35 mouse cellular contexts compared by ENCODE assay signal in genomic region chr5:38902889-38903288, GRCm38 (mm10). TPM values are rescaled to one million over a fixed set of nuclear protein-coding genes. Genes with fewer than 3 reads are reported as not detected.
A peak's percentile ranks its signal among the peaks of the same experiment; 100 is the strongest.
DNase-seq lines count a peak whose midpoint lies in the region; TF ChIP-seq lines count a peak whose summit lies in the region.
"Had no signal": no experiment of that assay in that cellular context is flagged by ENCODE, and none has a peak within 500 bp of the region (broad histone marks: within the 10 kb centered on the region; RNA-seq: fewer than 3 reads in every experiment).

No protein-coding gene starts in this region.

- WGBS in cerebellum, adult 2 months, result 12% methylated on average over 3 of the region's 3 CpGs

- no peak for TF ChIP-seq CTCF in cerebellum, adult 2 months (IDR thresholded peaks at IDR 0.05; ENCODE audit: borderline replicate concordance, insufficient read depth, low read depth, low read length)

- H3K27ac ChIP-seq in cerebellum, adult 2 months (ENCODE audit: insufficient read depth, low read length), result no peak overlapping the region
- H3K27ac ChIP-seq: embryonic facial prominence, embryonic 12.5 days; forebrain, embryonic 10.5 days; forebrain, embryonic 15.5 days; heart, embryonic 15.5 days; hindbrain, embryonic 15.5 days; left cerebral cortex, adult 2 months; limb, embryonic 12.5 days; liver, embryonic 15.5 days; neural tube, embryonic 15.5 days; stomach, embryonic 15.5 days had no signal

- no peaks in the 10 kb centered on the region for H3K27me3 ChIP-seq in cerebellum, adult 2 months (ENCODE audit: control insufficient read depth, insufficient read depth, low read length)
- H3K27me3 ChIP-seq: embryonic facial prominence, embryonic 12.5 days; forebrain, embryonic 15.5 days; heart, embryonic 15.5 days; hindbrain, embryonic 15.5 days; limb, embryonic 12.5 days; liver, embryonic 15.5 days; neural tube, embryonic 15.5 days; Patski; stomach, embryonic 15.5 days had no signal

- H3K4me3 ChIP-seq in cerebellum, adult 2 months (replicated peaks; ENCODE audit: insufficient read depth, low read depth, low read length), result no peak overlapping the region
- H3K4me3 ChIP-seq: embryonic facial prominence, embryonic 12.5 days; forebrain, embryonic 10.5 days; forebrain, embryonic 15.5 days; heart, embryonic 15.5 days; hindbrain, embryonic 15.5 days; left cerebral cortex, adult 2 months; limb, embryonic 12.5 days; liver, embryonic 15.5 days; neural tube, embryonic 15.5 days; stomach, embryonic 15.5 days had no signal

- 0 out of 2 replicates have a peak, but pooled peaks cover 2% of the 10 kb centered on the region for H3K4me1 ChIP-seq in cerebellum, adult 2 months (ENCODE audit: control insufficient read depth, insufficient read depth, low read length)
- H3K4me1 ChIP-seq: embryonic facial prominence, embryonic 12.5 days; forebrain, embryonic 10.5 days; forebrain, embryonic 15.5 days; heart, embryonic 15.5 days; hindbrain, embryonic 15.5 days; limb, embryonic 12.5 days; liver, embryonic 15.5 days; neural tube, embryonic 15.5 days; stomach, embryonic 15.5 days had no signal

- TF ChIP-seq POLR2A in cerebellum, adult 2 months (IDR thresholded peaks at IDR 0.05; ENCODE audit: borderline replicate concordance, insufficient read depth, low read length), result no peak

- peak; percentile 26 to 50 for DNase-seq in cerebellum, adult 2 months
- no peak for DNase-seq in cerebellum, postnatal 36 days
- peak; percentile 97 for DNase-seq in heart, adult 11 months
- no peak for DNase-seq in heart, postnatal 4 days
- DNase-seq in fibroblast of lung, adult 2 months (ENCODE audit: low read depth), result peak; percentile 67
- DNase-seq in skeletal muscle tissue, adult 2 months (ENCODE audit: low read depth, low spot score), result peak; percentile 72
- no peak for DNase-seq in neural tube, embryonic 10.5 days (ENCODE audit: extremely low spot score, low spot score)
- DNase-seq: adrenal gland, postnatal 10 days; cerebellum, adult 11 months; cerebellum, postnatal 25 days; kidney, adult 11 months; kidney, postnatal 14 days; lung, embryonic 14.5 days; lung, postnatal 14 days; midbrain, embryonic 14.5 days; retina, postnatal 1 day; right cerebral cortex, postnatal 14 days; thymus, postnatal 14 days had no signal

RNA-seq across cellular contexts. Expression of gene Clnk, which starts 26.3 kb away (rescaled TPM):
- not detected in 2 replicates for polyA plus RNA-seq in cerebellum, adult 2 months (2012; rRNA removed)
- not detected for total RNA-seq in heart, postnatal 4 days (2021)
- total RNA-seq: G1E; gastrocnemius, postnatal 36 days; layer of hippocampus, adult 18-20 months; liver, adult 2 months had no signal
- polyA plus RNA-seq: forebrain, embryonic 10.5 days; G1E; heart, embryonic 15.5 days; inflammation-experienced regulatory T-cells, adult 6 months; kidney, embryonic 14.5 days; limb, embryonic 12.5 days; liver, adult 2 months; liver, embryonic 15.5 days; lung, embryonic 14.5 days; Patski had no signal

Comparison
In these comparisons a context has a peak if more than half of its experiments do, and no peak if none do; other contexts are left out.
1. DNase-seq: peak in cerebellum, adult 2 months (2 of 2), heart, adult 11 months (single experiment), fibroblast of lung, adult 2 months (single experiment) and skeletal muscle tissue, adult 2 months (single experiment); none in cerebellum, postnatal 36 days (0 of 2), heart, postnatal 4 days (single experiment) and neural tube, embryonic 10.5 days (single experiment).